Mouse (Mus musculus): Measurements from ENCODE around the gene Cbx4. TPM values are rescaled to one million over a fixed set of nuclear protein-coding genes. Genes with fewer than 3 reads are reported as not detected.
A peak's percentile ranks its signal among the peaks of the same experiment; 100 is the strongest.

Cbx4 gene
- polyA plus RNA-seq, 1 experiment from 2014 or later: 13.2 TPM

DNA sequence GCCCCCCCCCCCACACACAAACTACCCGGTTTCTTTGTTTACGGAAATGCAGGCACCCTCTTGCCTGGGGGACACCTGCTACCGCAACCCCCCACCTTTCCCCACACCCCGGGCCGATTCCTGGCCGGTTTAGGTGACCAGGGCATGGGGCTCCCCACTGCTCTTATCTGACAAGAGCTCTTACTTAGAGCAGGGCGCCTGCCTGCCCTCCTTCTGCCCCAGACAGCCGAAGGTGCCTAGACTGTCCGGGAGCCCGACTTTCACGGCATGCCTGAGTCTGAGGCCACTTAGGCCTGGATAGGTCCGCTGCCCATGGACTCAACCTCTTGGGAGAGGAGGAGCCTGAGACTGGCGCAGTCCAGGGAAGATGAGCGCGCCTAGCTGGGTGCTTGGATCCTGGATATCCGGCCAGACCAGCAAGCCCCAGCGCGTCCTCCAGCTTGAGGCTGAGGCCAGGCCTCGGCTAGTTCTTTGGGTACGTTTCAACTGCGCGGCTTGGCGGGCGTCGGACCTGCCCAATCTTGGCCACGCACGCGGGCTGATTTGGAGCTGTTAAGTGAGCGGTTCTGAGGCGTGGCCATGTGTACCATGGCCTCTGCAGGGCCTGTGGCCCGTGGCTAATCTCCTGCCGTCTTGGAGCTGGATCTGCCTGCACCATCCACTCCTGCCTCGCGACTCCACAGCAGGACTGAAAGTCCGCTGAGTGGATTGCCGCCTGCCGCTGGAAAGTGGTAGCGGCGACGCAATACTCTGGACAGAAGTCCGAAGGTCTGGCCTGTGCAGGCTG lies 41.3 kb downstream of the Cbx4 start:
- H3K9ac ChIP-seq: peak overlapping the region; percentile 0; the same call in 1 of the 2 replicates
- WGBS: 2% methylated on average over 41 of the region's 41 CpGs
- H3K4me2 ChIP-seq: peak overlapping the region; percentile 57
- no peak overlapping the region for H3K27ac ChIP-seq (ENCODE audit: poor library complexity, severe bottlenecking)
- H3K4me1 ChIP-seq (replicated peaks): peaks cover 57% of the 10 kb centered on the region
- H3K4me3 ChIP-seq: peak overlapping the region; percentile 20
- no peaks in the 10 kb centered on the region for H3K9me3 ChIP-seq (replicated peaks)
- H3K36me3 ChIP-seq: no peaks in the 10 kb centered on the region
- peaks cover 80% of the 10 kb centered on the region for H3K27me3 ChIP-seq (replicated peaks)
- ATAC-seq (ENCODE audit: insufficient number of reproducible peaks, low FRiP score): no peak

DNA sequence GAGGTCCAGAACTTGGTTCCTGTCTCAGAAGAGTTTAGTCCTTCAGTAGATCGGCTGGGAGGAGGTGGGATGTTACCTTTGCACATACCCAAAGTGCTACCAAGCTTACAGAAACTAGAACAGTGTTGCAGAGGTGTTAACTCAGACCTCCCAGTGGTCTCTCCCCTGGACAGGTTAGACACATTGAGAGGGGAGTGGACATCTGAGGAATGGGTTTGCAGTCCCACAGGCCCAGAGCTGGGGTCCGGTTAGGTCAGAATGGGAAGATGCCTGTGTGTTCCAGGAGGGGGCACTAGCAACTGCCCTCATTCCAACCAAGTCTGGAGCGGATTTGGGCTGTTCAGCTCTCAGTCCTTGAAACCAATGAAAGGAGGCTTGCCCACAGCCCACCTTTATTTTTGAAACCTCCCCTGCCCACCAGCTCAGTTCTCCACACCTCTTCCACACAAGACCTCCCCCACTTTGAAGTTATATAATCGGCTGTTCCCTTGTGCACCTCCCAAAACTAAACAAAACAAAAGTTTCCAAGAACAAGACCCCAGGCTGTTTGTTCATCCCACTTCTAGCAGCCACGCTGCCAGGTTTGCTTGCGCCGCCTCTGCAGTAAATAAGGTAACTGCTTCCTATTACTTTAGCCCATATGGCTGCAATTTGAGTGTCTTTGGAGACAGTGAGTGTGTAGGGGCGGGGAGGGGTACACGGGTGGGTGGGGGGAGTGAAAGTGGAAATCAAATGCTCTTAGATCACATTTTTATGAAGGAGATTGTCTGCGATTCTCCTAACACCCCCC lies 42.1 kb downstream of the Cbx4 start:
- Histone ChIP-seq H3K4me1 (replicated peaks) (peaks cover 65% of the 10 kb centered on the region), H3K4me2 (peak overlapping the region; percentile 57), H3K27ac (ENCODE audit: poor library complexity, severe bottlenecking) (no peak overlapping the region), H3K36me3 (peaks cover 4% of the 10 kb centered on the region), H3K4me3 (peak overlapping the region; percentile 20), H3K9me3 (replicated peaks) (no peaks in the 10 kb centered on the region), H3K27me3 (replicated peaks) (peaks cover 80% of the 10 kb centered on the region), H3K9ac (no peak overlapping the region)
- 6% methylated on average over 10 of the region's 10 CpGs for WGBS
- ATAC-seq (ENCODE audit: insufficient number of reproducible peaks, low FRiP score): no peak

DNA sequence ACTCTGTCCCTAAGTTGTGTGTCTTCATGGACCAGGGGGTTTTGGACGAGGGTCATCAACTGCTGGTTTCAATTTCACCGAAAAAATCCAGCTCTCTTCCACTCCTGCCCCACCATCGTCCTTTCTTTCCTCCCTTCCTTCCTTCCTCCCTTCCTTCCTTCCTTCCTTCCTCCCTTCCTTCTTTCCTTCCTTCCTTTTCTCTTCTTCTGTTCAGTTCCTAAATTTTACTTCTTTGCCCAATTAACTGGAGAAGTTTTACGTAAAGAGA lies 42.8 kb downstream of the Cbx4 start:
- Histone ChIP-seq H3K4me3 (0 out of 2 replicates have a peak overlapping the region, but pooled peaks have one; percentile 78), H3K27ac (ENCODE audit: poor library complexity, severe bottlenecking) (no peak overlapping the region), H3K9ac (no peak overlapping the region), H3K4me2 (no peak overlapping the region), H3K9me3 (replicated peaks) (no peaks in the 10 kb centered on the region), H3K4me1 (replicated peaks) (peaks cover 65% of the 10 kb centered on the region), H3K27me3 (replicated peaks) (peaks cover 80% of the 10 kb centered on the region), H3K36me3 (peaks cover 10% of the 10 kb centered on the region)
- ATAC-seq (ENCODE audit: insufficient number of reproducible peaks, low FRiP score): no peak
- 5% methylated on average over 4 of the region's 4 CpGs for WGBS

- peaks cover 64% of the 10 kb centered on the region for H3K4me1 ChIP-seq (replicated peaks)
- WGBS: under 1% methylated on average over 52 of the region's 52 CpGs
- no peak overlapping the region for H3K9ac ChIP-seq
These were observed 43.4 kb downstream of the Cbx4 start for GRCm38 (mm10) chr11:119042466-119043272.

DNA sequence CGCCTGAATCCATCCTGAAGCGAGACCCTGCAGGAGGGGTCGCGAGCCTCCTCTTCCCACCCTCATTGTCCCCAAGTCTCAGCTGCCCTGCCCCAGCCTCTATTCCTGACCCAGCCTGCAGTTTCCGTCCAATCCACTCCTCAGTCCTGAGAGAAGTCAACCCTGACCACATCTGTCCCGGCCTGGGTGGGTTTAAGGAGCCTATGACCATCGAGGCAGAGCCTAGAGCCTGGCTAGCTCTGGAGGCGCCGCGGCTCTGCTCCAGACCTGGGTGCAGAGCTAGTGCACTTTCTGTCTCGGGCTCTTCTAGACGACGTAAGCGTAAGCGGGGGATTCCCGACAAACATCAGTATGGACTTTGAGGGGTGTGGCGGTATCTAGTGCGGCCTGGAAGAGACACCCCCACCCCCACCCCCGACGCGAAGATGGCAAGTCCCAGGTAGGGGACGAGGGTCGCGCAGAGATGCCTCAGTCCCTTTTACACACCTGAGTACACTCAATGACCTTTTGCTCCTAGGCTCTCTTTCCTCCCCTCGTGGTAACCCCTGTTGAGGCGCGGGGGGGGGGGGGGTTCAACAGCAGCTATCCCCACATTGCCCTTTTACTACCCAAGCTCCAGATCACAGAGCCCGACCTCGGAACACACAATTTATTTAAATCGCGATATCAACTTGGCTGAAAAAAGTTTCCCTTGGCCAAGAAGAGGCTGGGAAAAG lies 44.1 kb downstream of the Cbx4 start:
- Histone ChIP-seq H3K4me2 (peak overlapping the region; percentile 94), H3K9me3 (replicated peaks) (no peaks in the 10 kb centered on the region), H3K36me3 (peaks cover 10% of the 10 kb centered on the region), H3K27ac (ENCODE audit: poor library complexity, severe bottlenecking) (no peak overlapping the region), H3K27me3 (replicated peaks) (peaks cover 80% of the 10 kb centered on the region), H3K9ac (peak overlapping the region; percentile 76), H3K4me3 (peak overlapping the region; percentile 78), H3K4me1 (replicated peaks) (peaks cover 65% of the 10 kb centered on the region)
- WGBS: 1% methylated on average over 30 of the region's 31 CpGs
- no peak for ATAC-seq (ENCODE audit: insufficient number of reproducible peaks, low FRiP score)

More at GRCm38 (mm10) chr11:119042466-119043272, 43.4 kb downstream of the Cbx4 start:
- Histone ChIP-seq H3K4me2 (peak overlapping the region; percentile 29), H3K36me3 (peaks cover 10% of the 10 kb centered on the region), H3K9me3 (replicated peaks) (no peaks in the 10 kb centered on the region), H3K27me3 (replicated peaks) (peaks cover 79% of the 10 kb centered on the region), H3K4me3 (peak overlapping the region; percentile 78; the same call in 1 of the 2 replicates), H3K27ac (ENCODE audit: poor library complexity, severe bottlenecking) (no peak overlapping the region)
- ATAC-seq (ENCODE audit: insufficient number of reproducible peaks, low FRiP score): no peak

GRCm38 (mm10) chr11:119041325-119041716 lies 44.7 kb downstream of the Cbx4 start:
- ATAC-seq (ENCODE audit: insufficient number of reproducible peaks, low FRiP score): peak; percentile 36
- Histone ChIP-seq H3K4me2 (peak overlapping the region; percentile 94), H3K4me3 (peak overlapping the region; percentile 78), H3K9me3 (replicated peaks) (no peaks in the 10 kb centered on the region), H3K9ac (peak overlapping the region; percentile 76), H3K4me1 (replicated peaks) (peaks cover 60% of the 10 kb centered on the region), H3K36me3 (peaks cover 10% of the 10 kb centered on the region), H3K27ac (ENCODE audit: poor library complexity, severe bottlenecking) (no peak overlapping the region), H3K27me3 (replicated peaks) (peaks cover 79% of the 10 kb centered on the region)
- WGBS: under 1% methylated on average over 31 of the region's 31 CpGs

DNA sequence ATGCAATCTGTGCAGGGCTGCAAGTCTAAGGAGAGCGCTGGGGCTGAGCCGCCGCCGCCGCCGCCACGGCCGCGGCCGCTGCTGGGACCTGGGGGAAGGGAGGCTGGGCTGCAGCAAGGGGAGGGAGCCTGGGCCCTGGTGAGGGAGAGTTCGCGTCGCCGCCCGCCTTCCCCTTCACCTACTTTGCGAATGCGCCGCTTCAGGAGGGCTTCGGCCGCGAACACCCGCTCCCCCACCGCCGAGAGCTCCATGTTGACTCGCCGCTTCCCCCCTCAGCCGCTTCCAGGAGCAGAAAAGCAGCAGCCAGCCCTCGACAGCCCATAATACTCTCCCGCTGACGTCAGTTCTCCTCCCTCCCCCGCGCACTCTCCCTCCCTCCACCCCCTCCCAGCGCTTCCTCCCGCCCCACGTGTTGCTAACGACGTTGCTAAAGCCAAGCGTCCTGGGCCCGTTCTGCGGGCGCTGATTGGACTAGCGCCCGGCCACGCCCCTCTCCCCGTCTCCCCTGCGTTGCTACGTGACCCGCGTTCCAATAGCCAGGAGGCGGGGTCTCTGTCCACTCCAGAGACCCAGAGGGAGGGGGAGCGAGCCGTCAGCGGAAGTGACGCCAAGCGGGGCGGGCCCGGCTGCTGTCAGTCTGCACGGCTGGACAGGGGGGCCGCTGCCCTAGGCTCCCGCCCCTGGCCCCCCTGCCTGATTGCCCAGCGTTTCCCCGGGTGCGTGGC lies 45.3 kb downstream of the Cbx4 start, which contains the start of gene Cbx8:
TSS of gene Cbx8 (minus strand) at position 370 of the 725 bp plus-strand sequence.
- WGBS: under 1% methylated on average over 52 of the region's 63 CpGs
- peaks cover 62% of the 10 kb centered on the region for H3K4me1 ChIP-seq (replicated peaks)
- ATAC-seq (ENCODE audit: insufficient number of reproducible peaks, low FRiP score): peak; percentile 96
- H3K27ac ChIP-seq (ENCODE audit: poor library complexity, severe bottlenecking): peak within 1 kb of the TSS; percentile 85
- peak within 1 kb of the TSS; percentile 88 for H3K9ac ChIP-seq
- H3K4me2 ChIP-seq: peak within 1 kb of the TSS; percentile 94
- H3K4me3 ChIP-seq: peak within 1 kb of the TSS; percentile 78
- H3K9me3 ChIP-seq (replicated peaks): no peaks in the 10 kb centered on the region
- H3K36me3 ChIP-seq: peaks cover 10% of the 10 kb centered on the region
- peaks cover 79% of the 10 kb centered on the region for H3K27me3 ChIP-seq (replicated peaks)

DNA sequence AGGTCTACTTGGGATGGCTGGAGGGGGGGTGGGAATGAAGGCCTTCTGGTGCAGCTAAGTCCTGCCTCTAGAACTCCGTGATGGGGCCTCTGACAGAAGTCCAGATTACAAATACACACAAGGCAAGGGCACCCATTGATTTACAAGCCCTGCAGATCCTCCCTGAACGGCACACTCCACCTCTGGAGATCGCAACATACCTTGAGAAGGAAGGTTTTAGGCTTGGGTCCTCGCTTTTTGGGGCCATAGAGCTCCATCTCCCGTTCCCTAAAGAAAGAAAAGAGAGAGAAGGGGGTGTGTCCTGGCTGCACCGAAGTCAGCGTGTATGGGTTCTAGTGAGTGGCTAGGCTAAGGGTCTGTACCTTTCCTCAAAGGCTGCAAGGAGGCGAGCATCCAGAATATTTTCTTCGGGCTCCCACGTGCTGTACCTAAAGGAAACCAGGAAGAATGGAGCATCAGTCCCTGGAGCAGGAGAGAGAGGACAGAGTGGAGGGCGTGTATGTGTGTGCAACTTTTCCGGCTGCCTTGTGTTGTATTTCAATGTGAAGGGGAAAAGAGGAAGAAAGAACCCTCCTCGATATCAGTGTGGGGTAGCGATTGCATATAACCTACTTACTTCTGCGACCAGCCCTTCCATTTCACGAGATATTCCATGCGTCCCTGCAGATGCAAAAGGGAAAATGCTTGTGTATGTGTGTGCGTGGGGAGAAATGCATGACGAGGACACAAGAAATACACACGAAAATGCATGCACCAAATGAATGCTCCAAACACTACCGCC lies 46.1 kb downstream of the Cbx4 start:
- peak overlapping the region; percentile 85; the same call in 1 of the 2 replicates for H3K27ac ChIP-seq (ENCODE audit: poor library complexity, severe bottlenecking)
- H3K36me3 ChIP-seq: peaks cover 10% of the 10 kb centered on the region
- peak overlapping the region; percentile 78 for H3K4me3 ChIP-seq
- H3K27me3 ChIP-seq (replicated peaks): peaks cover 79% of the 10 kb centered on the region
- peak overlapping the region; percentile 94 for H3K4me2 ChIP-seq
- peaks cover 59% of the 10 kb centered on the region for H3K4me1 ChIP-seq (replicated peaks)
- no peak for ATAC-seq (ENCODE audit: insufficient number of reproducible peaks, low FRiP score)
- H3K9me3 ChIP-seq (replicated peaks): no peaks in the 10 kb centered on the region
- peak overlapping the region; percentile 88 for H3K9ac ChIP-seq
- WGBS: 11% methylated on average over 21 of the region's 21 CpGs

GRCm38 (mm10) chr11:119038744-119039484 lies 47.1 kb downstream of the Cbx4 start:
- Histone ChIP-seq H3K36me3 (peaks cover 10% of the 10 kb centered on the region), H3K4me2 (peak overlapping the region; percentile 94; the same call in 1 of the 2 replicates), H3K4me1 (replicated peaks) (peaks cover 57% of the 10 kb centered on the region), H3K27ac (ENCODE audit: poor library complexity, severe bottlenecking) (no peak overlapping the region), H3K4me3 (no peak overlapping the region), H3K27me3 (replicated peaks) (peaks cover 76% of the 10 kb centered on the region), H3K9ac (peak overlapping the region; percentile 8; the same call in 1 of the 2 replicates), H3K9me3 (replicated peaks) (no peaks in the 10 kb centered on the region)
- no peak for ATAC-seq (ENCODE audit: insufficient number of reproducible peaks, low FRiP score)
- WGBS: 54% methylated on average over 22 of the region's 22 CpGs
